Mouse (Mus musculus) frontal cortex, adult 2 months (tissue): ENCODE measurements at regions not wholly inside any gene's neighbourhood (a gene's known extent, or its start where the extent isn't known, plus 50 kb on each side); places are given as distances from the start of the nearest gene placed in this dataset.

ENCODE experiments used
- DNase-seq, 2 experiments: peaks; one replicate each; pipeline ENCODE4 v3.0.0; 2022; ENCODE audit warnings: low spot score in 1 of 2; ENCODE audit errors: extremely low spot score in 1 of 2

DNA sequence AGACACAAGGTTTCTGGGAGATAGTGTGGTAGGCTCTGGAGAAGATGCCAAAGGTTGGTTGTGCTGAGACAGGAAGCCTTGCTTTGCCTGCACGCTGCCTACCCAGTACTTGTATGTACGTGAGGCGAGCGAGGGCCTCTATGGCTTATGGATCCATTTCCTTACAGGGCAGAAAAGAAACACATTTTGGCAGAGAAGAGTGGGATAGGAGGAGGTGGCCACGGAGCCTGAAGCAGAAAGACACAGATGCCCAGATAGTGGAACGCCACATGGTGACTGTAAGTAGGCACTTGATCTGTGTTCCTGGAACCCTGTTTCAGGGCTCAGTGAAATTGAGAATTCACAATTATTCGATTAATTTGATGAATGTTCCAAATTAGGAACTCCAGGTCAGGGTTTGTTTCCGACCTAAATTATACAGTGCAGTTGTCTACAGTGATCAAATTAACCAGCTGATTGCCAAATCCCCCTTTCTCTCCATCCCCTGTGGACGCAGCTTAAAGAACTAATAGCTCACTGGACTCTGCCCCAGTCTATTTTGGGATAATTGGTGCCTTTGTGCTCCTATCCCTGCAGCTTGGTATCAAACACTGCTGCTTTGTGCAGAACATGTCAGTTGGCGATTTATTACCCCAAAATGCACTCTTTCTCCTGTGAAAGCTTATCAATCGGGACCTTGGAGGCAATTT, 187.6 kb downstream of the Sox2 start:
- no peak for DNase-seq

DNA sequence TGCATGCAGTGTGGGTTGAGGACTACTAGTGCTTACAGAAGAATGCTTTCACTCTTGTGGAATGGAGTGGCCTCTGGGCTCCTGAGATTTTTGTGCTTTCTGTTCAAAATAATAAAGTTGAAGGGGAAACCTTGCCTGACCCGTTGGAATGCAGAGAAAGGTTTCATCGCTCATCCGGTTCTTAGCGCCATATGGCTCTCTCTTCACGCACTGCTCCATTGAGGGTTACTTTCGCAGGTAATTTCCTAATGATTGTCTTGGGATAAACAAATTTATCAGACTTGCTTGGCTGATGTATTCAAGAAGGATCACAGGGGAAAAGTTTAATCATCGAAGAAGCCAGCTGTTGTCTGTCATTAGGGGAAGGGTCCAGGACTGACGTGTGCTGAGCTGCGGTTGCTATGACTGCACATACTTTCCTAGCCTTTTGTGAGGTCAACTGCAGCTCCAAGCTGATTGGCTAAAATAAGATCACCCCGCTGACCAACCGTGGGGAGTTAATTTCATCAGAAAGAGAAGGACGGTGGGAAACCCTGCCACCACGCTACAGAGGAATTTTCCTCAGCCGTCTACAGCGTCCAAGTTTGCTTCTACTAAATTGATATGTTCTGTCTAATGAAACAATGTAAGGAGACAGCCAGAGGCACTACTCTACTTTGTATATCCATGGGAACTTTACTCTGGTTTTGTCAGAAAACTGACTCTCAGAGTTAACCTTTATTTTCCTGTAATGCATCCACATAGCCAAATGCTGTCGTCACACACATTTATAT, 210.9 kb downstream of the Sox2 start:
- DNase-seq, result no peak

DNA sequence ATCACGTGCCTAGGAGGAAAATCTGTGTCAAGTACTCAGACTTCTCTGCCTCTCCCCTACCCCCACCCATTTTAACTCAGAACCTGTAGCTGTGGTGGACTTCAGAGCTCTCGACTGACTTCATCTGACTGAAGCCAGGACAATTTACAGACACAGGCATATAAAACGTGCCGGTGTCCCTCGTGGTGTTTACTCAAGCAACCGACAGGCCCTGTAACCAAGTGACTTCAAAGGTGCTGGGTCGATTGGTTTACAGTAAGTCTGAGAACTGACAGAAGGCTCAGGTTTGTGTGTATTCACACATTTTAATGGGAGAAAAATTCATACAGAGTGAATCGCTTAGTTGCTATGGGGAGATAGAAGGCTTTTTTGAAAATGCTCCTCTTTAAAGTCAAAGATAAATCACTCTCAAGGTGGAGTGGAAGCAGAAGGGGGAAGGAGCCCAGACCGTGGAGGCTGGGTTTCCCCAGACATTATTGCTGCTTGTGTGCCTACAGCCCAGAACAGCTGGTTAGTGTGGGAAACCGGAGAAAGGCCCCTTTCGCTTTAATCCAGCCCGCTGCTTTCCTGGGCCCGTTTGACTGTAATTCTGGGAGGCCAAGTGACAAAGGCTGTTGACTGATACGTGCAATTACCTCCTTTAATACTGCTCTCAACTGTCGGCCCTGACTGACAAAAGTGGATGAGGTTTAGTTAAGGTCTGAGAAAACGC, 218.6 kb downstream of the Sox2 start:
- DNase-seq, result no peak

DNA sequence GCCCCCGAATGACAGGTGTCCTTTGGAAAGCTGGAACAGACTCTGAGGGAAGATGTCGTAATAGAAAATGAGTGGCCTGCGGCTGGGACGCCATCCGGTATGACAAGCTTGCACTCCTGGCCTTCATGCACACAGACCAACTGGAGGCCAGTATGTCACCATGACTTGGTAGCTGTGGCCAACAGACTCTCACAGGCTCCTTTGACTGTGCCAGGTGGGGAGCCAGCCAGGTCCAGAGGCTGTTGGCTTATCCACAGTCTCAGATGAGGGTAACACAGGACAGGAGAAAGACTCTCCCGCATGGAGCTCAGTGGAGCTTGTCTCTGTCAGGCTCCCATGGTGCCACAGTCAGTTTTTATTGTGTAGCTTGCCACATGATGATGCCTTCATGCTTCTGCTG, 219.7 kb downstream of the Sox2 start:
- DNase-seq, result no peak

DNA sequence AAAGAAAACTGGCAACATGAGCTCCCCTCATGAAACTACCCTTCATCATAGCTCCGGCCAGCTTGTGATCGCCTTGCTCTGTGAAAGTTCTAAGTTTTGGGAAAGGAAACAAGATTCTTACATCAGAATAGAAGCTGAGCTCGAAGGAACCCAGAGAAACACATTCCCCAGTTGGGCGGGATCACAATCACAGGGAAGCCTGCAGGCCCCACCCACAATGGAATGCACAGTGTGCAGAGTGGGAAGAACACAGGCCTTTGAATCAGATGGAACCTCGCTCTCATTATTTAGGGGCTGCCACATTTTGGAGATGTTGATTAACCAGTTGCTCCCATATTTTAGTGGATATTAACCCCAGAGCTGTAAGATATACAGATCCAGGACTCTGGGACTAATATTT, 234.9 kb downstream of the Sox2 start:
- no peak for DNase-seq

DNA sequence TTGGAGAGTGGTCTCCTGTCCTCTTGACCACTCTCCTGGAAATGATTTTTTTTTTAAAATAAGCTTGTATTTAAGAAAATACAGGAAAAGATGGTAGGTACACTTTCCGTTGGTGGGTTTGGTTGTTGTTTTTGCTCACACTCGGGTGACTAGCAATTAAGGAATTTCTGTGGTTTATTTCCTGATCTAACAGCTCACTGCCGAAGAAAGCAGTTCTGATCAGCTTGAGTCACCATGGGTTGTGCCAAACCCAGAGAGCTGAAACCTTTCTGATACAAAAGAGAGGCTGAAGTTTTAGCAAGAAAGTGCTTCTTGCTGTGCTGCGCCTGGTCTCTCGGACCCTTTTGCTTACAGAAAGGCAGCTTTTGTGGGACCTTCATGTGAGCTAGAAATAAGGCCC, 243.2 kb downstream of the Sox2 start:
- no peak for DNase-seq

DNA sequence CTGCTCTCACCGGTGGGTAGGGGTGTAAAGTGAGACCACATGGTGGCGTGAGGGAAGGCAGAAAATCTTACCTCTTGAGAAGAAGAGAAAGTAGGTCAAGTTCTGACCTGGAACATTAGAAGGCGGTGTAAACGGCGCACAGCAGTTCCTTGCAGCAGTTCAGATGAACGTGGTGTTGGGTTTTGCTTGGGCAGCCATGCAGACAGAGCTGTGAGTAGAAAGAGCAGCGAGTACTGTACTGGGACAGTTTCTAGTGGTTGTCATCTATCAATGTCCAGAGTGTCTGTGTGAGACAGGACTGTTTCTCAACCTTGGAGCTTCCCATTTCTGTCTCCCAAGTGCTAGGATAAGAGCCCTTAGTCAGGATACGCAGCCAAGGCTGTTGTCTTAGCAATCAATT, 252.9 kb downstream of the Sox2 start:
- DNase-seq, result no peak

DNA sequence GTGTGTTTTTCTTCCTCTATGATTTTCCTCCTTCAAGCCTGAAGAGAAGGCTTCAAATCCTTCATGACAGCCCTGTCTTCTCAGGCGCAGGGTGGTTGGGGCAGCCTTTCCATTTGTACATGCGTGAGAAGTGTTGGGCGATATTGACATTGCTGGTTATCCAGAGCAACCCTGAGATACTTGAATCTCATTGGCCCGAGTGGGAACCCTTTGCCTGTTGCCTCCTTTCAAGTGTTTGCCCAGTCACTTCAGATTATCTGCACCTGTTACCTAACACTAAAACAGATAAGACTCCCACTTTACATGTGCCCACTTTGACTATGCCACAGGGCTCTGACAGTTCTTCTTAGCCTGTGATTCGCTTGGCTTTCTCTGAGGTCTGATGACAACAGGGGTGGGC, 258.3 kb downstream of the Sox2 start:
- no peak for DNase-seq

DNA sequence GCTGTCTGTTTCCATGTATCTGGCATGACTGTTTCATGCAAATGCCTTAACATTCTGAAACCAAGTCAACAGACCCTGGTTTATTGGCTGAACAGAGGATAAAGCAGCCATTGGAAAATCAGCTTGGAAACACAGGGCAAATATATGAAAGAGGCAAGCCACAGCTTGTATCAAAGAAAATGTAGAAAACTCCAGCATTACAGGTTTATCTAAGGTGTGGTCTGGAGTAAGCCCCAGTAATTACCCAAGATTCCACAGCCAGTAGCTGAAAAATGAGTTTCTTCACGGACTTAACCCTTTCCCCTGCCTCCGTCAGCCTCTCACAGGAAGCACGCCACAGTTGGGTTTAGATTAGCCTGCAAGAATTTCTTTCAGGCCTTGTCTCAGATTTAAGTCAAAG, 259.1 kb downstream of the Sox2 start:
- DNase-seq, result no peak

DNA sequence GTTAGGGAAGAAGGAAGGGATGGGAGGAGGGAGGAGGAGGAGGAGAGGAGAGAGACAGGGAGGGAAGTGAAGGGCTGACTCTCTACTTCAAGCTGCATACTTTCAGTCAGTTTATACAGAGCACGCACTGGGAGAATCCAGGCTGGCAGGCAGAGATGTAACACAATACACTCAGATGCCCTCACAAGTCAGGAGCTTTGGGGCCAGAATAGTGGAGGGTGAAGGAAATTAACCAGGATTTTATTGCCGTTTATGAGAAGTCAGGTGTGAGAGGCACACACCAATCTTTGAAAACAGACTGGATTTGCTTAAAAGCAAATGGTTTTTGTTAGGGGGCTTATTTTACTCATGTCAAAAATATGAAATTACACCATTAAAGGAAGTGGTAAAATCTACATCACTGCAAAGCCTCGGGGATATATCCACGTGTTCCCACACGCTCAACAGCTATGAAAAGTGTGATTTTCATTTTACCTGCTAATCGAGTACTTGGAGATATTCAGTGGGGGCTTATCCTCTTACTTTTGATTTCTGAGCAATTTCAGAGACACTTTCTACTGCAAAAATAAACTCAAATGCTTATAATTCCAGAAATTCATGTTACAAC, 268.2 kb downstream of the Sox2 start:
- no peak for DNase-seq

DNA sequence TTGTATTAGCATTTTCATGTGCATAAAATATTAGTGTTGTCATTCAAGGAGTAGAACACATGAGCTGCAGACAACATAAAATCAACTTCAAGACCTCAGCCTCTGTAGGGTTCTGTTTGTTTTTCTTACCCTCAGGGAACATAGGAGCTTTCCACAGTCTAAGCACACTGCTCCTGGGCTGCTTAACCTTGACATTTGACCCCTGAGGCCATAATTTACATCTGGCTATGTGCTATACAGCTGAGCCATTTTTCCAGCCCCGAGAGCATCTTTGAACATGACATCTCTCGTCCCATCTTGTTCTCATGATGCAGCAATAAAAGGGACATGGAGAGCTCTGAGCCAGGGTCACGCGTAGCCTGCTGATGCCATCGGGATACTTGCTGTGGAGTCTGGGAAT, 270.3 kb downstream of the Sox2 start:
- no peak for DNase-seq

DNA sequence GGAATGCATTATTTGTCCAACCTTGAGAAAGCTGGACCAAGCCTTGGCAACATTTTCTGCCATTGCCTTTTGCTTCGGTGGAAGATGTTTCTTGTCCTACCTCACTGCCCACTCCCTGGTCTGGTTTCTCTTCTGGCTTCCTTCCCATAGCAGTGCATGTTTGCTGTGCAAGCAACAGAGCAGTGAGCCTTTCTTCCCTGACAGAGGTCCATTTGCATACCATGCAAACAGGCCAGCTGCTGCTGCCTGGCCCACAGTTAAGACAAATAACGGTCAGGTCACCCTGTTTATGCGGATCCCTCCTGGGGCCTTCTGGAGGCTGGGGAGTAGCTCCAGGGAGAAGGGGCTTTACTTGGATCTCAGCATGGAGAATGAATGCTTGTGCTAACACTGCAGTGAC, 299.7 kb downstream of the Sox2 start:
- no peak for DNase-seq

DNA sequence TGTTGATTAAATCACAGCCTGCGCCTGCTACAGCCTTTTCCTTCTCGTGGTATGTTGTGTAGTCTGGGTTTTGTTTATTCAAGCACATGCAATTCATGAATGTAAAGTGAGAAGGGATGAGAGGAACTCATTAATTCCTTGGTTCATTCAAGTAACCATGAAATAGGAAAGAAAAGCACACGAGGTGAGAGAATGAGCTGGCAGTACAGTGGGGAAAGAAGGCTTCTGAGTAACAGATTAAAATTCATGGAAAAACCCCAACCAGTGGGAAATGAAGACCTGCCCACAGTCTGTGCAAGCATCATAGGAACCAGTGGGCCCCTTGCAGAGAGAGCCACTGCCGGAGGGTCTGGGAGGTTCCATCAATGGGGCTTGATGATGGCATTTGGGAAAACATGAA, 306.0 kb downstream of the Sox2 start:
- DNase-seq, result no peak

DNA sequence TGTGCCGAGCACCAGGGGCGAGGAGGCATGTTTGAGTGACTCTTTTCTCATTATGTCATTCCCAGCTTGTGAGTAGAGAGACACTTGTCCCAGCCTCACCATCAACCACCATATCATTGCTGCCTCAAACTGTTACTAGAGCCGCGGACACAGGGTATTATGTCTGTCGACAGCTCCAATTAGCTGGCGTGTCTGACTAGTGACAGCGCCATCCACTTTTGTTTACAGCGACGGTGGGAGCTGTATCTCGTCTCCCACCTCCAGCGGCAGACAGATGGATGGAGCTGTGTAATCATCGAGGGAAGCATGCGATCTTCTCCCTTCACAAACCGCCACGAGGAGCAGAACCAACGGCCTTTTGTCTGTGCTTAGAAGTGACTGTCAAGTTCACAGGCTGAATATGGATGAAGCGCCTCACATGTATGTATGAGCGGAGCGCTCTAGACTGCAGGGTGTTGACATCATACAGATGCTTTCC, 308.9 kb downstream of the Sox2 start:
- no peak for DNase-seq

DNA sequence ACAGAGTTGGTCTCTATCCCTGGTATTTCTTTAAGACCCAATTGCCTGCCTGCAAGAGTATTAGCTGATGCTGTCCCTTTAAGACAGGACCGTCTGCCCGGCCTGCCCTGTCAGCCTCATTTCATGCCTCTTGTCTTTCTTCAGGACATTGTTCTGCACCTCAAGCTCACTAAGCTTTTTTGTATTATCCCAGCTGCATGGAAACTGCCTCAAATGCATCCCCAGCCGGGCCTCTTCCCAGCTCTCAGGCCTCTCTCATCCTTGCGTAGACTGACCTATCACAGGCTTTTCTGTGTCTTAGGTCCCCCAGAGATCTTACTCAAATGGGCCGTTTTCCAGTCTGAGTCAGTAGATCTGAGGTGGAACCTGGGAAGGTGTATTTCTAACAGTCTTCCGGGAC, 316.2 kb downstream of the Sox2 start:
- DNase-seq, result no peak

DNA sequence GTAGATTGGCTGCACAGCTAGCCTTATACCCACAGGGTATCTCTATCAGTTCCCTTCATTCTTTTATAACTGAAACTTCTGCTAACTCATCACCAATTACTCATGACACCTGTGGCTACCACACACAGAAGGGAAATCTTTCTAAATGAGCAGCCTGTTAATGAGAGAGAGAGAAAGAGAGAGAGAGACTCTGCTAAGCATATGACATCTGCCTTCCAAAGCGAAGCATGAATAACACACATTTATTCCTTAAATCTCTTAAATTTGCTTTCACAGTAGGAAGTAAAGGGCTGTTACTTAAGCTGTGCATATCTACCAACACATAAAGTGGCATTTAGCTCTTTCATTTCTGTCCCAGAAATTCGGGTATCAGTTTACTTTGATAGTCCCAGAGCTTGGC, 317.7 kb downstream of the Sox2 start:
- DNase-seq, result no peak

DNA sequence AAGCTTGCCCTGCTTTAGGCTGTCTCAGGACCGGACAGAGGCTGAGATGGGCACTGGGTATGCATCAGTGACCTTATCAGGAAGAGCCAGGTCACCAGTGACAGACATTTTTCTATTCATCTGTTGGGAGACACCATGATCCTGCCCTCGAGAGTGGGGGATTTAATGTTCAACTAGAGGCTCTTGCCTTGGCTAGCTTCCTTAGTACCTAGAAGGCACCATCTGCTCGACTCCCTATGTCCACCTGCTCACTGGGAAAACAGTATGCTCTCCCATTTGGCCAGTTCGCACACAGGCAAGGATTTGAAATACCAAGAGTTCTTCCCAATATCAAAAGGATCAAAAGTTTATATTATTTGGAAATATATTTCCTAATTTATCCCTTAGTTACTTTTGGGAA, 321.3 kb downstream of the Sox2 start:
- DNase-seq, result no peak

DNA sequence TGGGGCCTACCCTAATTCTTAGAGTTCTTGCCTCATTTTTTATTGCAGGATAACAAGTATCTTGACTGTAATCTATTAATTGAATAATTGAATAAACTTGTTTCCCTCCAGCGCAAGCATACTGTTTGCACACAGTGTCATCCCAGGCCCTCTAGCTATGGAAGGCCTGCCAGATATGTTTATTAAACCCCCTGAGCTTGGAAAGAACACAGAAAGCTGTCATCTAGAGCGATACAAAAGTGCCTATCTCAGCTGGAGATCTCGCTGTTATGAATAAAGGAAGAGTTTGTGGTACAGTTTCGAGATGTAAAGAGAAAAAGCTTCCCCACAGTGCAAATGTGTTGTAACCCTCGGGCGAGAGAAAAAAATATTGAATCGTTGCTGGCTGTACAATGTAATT, 324.2 kb downstream of the Sox2 start:
- DNase-seq, result no peak
